Mouse (Mus musculus) layer of hippocampus, adult 8-10 months (tissue): Measurements from ENCODE around the gene Acp5. TPM values are rescaled to one million over a fixed set of nuclear protein-coding genes. Genes with fewer than 3 reads are reported as not detected.

Experiments used
- DNase-seq, 2 experiments: peaks; one replicate each; pipeline ENCODE4 v3.0.0; 2022; ENCODE audit warnings: low spot score in 2 of 2
- microRNA-seq, 2 experiments: library from miRNA; unstranded; fragments of <30 nt; microRNA quantifications; one replicate each; pipeline ENCODE4 v1.2.0; 2022
- total RNA-seq, 4 experiments: library from RNA; stranded (reverse); gene quantifications; 2 replicates each; pipeline ENCODE4 v1.2.4; 2022

Gene Acp5
- total RNA-seq, 4 experiments from 2014 or later, result 0.54 to 0.98 (median 0.65) TPM; not detected in 1

GRCm38 (mm10) chr9:22108194-22108593, 27.3 kb downstream of the Acp5 start:
- no peak for DNase-seq

GRCm38 (mm10) chr9:22099922-22100321, 35.6 kb downstream of the Acp5 start:
- DNase-seq, result no peak

GRCm38 (mm10) chr9:22098993-22099696, 36.4 kb downstream of the Acp5 start, which contains the start of gene Cnn1:
TSS of gene Cnn1 (plus strand) at chr9:22099216.
- DNase-seq, result no peak

GRCm38 (mm10) chr9:22095854-22096307, 39.6 kb downstream of the Acp5 start:
- DNase-seq, result peak in 1 of 2 experiments; percentile 59

GRCm38 (mm10) chr9:22092746-22093145, 42.8 kb downstream of the Acp5 start:
- no peak for DNase-seq

- DNase-seq, result no peak
Observed at GRCm38 (mm10) chr9:22089986-22090385, 45.5 kb downstream of the Acp5 start.

GRCm38 (mm10) chr9:22089281-22089680, 46.2 kb downstream of the Acp5 start:
- DNase-seq, result no peak

GRCm38 (mm10) chr9:22087034-22087618, 48.4 kb downstream of the Acp5 start:
- DNase-seq, result no peak

GRCm38 (mm10) chr9:22086012-22086411, 49.5 kb downstream of the Acp5 start:
- DNase-seq, result no peak

GRCm38 (mm10) chr9:22085022-22085834, 50.3 kb downstream of the Acp5 start, which contains the start of gene Ecsit:
TSS of gene Ecsit (minus strand) at chr9:22085438.
- DNase-seq, result peak; percentile 95 to 96

- DNase-seq, result no peak
Observed at GRCm38 (mm10) chr9:22084667-22085021, 50.9 kb downstream of the Acp5 start.

Small RNA genes lying within 50 kb of the gene (microRNA-seq; reads per million reads assigned to microRNA genes)
- gene Mir7084, result 0.51 to 0.64 reads per million in 2 experiments

Other genes starting within 250 kb of the Acp5 start
- gene Rab3d, start 217.5 kb downstream of the Acp5 start, total RNA-seq, result 10 to 100 TPM; 16.9 to 23.5 (median 21.1) TPM
- gene Ccdc159, start 208.2 kb downstream of the Acp5 start, total RNA-seq, result 10 to 100 TPM; 18.7 to 22.5 (median 21.8) TPM
- gene Tmem205, start 208.2 kb downstream of the Acp5 start, total RNA-seq, result 10 to 100 TPM; 42.8 to 49.1 (median 43.5) TPM
- gene Plppr2, start 198.7 kb downstream of the Acp5 start, total RNA-seq, result 100 to 1,000 TPM; 229 to 244 (median 235) TPM
- gene Swsap1, start 180.0 kb downstream of the Acp5 start, total RNA-seq, result 10 to 100 TPM; 12.0 to 14.0 (median 13.1) TPM
- gene Epor, start 172.2 kb downstream of the Acp5 start, total RNA-seq, result 10 to 100 TPM in 1 of 4 experiments, 1 to 10 TPM in 3; 6.6 to 11.3 (median 8.2) TPM
- gene Rgl3, start 146.3 kb downstream of the Acp5 start, total RNA-seq, result 1 to 10 TPM; 2.2 to 4.2 (median 2.6) TPM
- gene Ccdc151, start 133.1 kb downstream of the Acp5 start, total RNA-seq, result 10 to 100 TPM in 1 of 4 experiments, 1 to 10 TPM in 3; 6.5 to 12.3 (median 8.3) TPM
- 100 to 1,000 TPM in 3 of 4 experiments, 10 to 100 TPM in 1; 98.6 to 109 (median 104) TPM for gene Prkcsh, start 132.9 kb downstream of the Acp5 start, total RNA-seq
- gene Elavl3, start 83.7 kb downstream of the Acp5 start, total RNA-seq, result 100 to 1,000 TPM; 126 to 166 (median 145) TPM
- not detected for gene Gm49318, start 64.5 kb downstream of the Acp5 start, total RNA-seq
- gene Zfp653, start 64.3 kb downstream of the Acp5 start, total RNA-seq, result 10 to 100 TPM; 22.9 to 26.6 (median 23.9) TPM
- 10 to 100 TPM; 43.7 to 51.6 (median 45.7) TPM for gene Ecsit, start 50.3 kb downstream of the Acp5 start, total RNA-seq
- 1 to 10 TPM in 3 of 4 experiments, under 1 TPM in 1; 0.63 to 3.0 (median 1.0) TPM for gene Cnn1, start 36.5 kb downstream of the Acp5 start, total RNA-seq
- gene Elof1, start 18.5 kb downstream of the Acp5 start, total RNA-seq, result 10 to 100 TPM; 55.4 to 61.7 (median 59.4) TPM
- gene Pigyl, start 21.1 kb upstream of the Acp5 start, total RNA-seq, result 10 to 100 TPM; 37.1 to 47.5 (median 41.4) TPM
- gene Zfp872, start 52.4 kb upstream of the Acp5 start, total RNA-seq, result under 1 TPM in 3 of 4 experiments, not detected in 1; 0.11 to 0.31 (median 0.12) TPM
- gene Zfp809, start 90.0 kb upstream of the Acp5 start, total RNA-seq, result 10 to 100 TPM; 21.2 to 23.1 (median 22.5) TPM
- 1 to 10 TPM; 5.1 to 6.3 (median 5.3) TPM for gene Zfp599, start 124.2 kb upstream of the Acp5 start, total RNA-seq
- gene Zfp810, start 171.9 kb upstream of the Acp5 start, total RNA-seq, result 10 to 100 TPM; 17.6 to 20.9 (median 19.9) TPM